Mouse (Mus musculus): ENCODE results near the gene Vmn2r44.
"Not testable (repeated sequence)": the region's sequence is repeated elsewhere in the genome, so short reads cannot be mapped to it uniquely, and the experiment has no call there.

The Vmn2r44 gene

GRCm38 (mm10) chr7:8383233-8383632 lies at the start of gene Vmn2r44:
Gene Vmn2r44 (minus strand): TSS chr7:8383333.
- DNase-seq = not testable (repeated sequence)

GRCm38 (mm10) chr7:8357879-8358278 lies 25.3 kb downstream of the Vmn2r44 start:
- DNase-seq = not testable (repeated sequence)
